Comparison of ENCODE assay signal across 20 mouse cellular contexts in the genomic region with DNA sequence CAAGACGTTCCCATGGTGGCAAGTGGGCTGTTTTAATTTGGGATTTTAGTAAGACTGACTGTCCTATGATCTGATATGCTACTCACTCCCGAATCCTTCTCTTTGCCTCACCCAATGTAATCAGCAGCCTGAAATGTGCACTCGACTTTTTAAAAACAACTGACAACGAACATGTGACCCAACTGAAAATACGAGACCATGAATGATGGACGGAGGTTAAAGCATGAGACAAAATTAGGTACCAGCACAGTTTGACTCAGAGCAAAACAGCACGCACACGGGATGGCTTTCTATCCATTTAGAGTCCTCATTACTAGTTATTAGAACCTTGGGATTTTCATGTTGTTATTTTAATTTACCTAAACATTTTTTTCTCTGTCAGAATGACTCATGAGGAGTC.
A peak's percentile ranks its signal among the peaks of the same experiment; 100 is the strongest.
DNase-seq lines count a peak whose midpoint lies in the region; TF ChIP-seq lines count a peak whose summit lies in the region.
"Had no signal": no experiment of that assay in that cellular context is flagged by ENCODE, and none has a peak within 500 bp of the region (broad histone marks: within the 10 kb centered on the region; RNA-seq: fewer than 3 reads in every experiment).

No protein-coding gene starts in this region.

- H3K27me3 ChIP-seq in heart, embryonic 10.5 days (ENCODE audit: insufficient read depth, poor library complexity, severe bottlenecking), result no peaks in the 10 kb centered on the region; the same call in 1 of the 2 replicates
- H3K27me3 ChIP-seq in myocyte (ENCODE audit: control insufficient read depth, insufficient read depth, insufficient read length), result no peaks in the 10 kb centered on the region

- H3K27ac ChIP-seq in heart, embryonic 10.5 days, result peak overlapping the region; percentile 84
- peak overlapping the region; percentile 40; the same call in 1 of the 2 replicates for H3K27ac ChIP-seq in left cerebral cortex, adult 2 months
- peak overlapping the region; percentile 58; the same call in 1 of the 2 replicates for H3K27ac ChIP-seq in cortical plate, adult 2 months (ENCODE audit: insufficient read depth, low read length)
- H3K27ac ChIP-seq: embryonic facial prominence, embryonic 15.5 days; limb, embryonic 10.5 days had no signal

- no peak for TF ChIP-seq CTCF in left cerebral cortex, adult 2 months (IDR thresholded peaks at IDR 0.05)
- no peak for TF ChIP-seq CTCF in cortical plate, adult 2 months (IDR thresholded peaks at IDR 0.05; ENCODE audit: extremely low read depth, insufficient read depth, low read length)

- 56% methylated on average over 8 of the region's 8 CpGs for WGBS in heart, embryonic 10.5 days

- H3K4me3 ChIP-seq in heart, embryonic 10.5 days, result no peak overlapping the region
- H3K4me3 ChIP-seq in left cerebral cortex, adult 2 months, result no peak overlapping the region
- no peak overlapping the region for H3K4me3 ChIP-seq in cortical plate, adult 2 months (ENCODE audit: insufficient read depth, low read length)
- H3K4me3 ChIP-seq in myocyte, result no peak overlapping the region
- H3K4me3 ChIP-seq: embryonic facial prominence, embryonic 15.5 days; limb, embryonic 10.5 days had no signal

- H3K4me1 ChIP-seq in heart, embryonic 10.5 days, result peaks cover 69% of the 10 kb centered on the region
- H3K4me1 ChIP-seq in cortical plate, adult 2 months (ENCODE audit: control insufficient read depth, insufficient read depth, low read length), result peaks cover 16% of the 10 kb centered on the region

- H3K36me3 ChIP-seq in heart, embryonic 10.5 days, result no peaks in the 10 kb centered on the region
- H3K36me3 ChIP-seq in myocyte (ENCODE audit: control insufficient read depth, insufficient read depth), result no peaks in the 10 kb centered on the region
- H3K36me3 ChIP-seq: embryonic facial prominence, embryonic 15.5 days; G1E; limb, embryonic 10.5 days had no signal

- H3K9me3 ChIP-seq in heart, embryonic 10.5 days, result no peaks in the 10 kb centered on the region
- H3K9me3 ChIP-seq: embryonic facial prominence, embryonic 15.5 days; limb, embryonic 10.5 days had no signal

- no peak overlapping the region for H3ac ChIP-seq in myocyte (ENCODE audit: control insufficient read depth, insufficient read length)

- intact Hi-C loops in left cerebral cortex, adult 2 months (cut with DNase I), result loop anchor here (2.0 kb wide), 1 partner anchor 35 kb away; no protein-coding TSS in a partner anchor

- no peaks in the 10 kb centered on the region for H3K79me2 ChIP-seq in myocyte (ENCODE audit: control insufficient read depth, insufficient read depth)

- H3K4me2 ChIP-seq in myocyte (ENCODE audit: low read depth), result peak overlapping the region; percentile 12
- H3K4me2 ChIP-seq: embryonic facial prominence, embryonic 15.5 days had no signal

- no peak for TF ChIP-seq POLR2A in cortical plate, adult 2 months (IDR thresholded peaks at IDR 0.05; ENCODE audit: extremely low read depth, insufficient read depth, low read length)
- no peak for TF ChIP-seq POLR2A in myocyte (IDR thresholded peaks at IDR 0.05; ENCODE audit: insufficient read length, low read depth)

- DNase-seq in heart, embryonic 10.5 days (ENCODE audit: low spot score), result no peak
- no peak for DNase-seq in heart, adult 9 months (ENCODE audit: low spot score in 2 of 2)
- no peak for DNase-seq in left cerebral cortex, adult 2 months (ENCODE audit: extremely low spot score in 1 of 2, low spot score in 2 of 2)
- no peak for DNase-seq in left cerebral cortex, adult 8-10 months (ENCODE audit: low spot score in 2 of 2)
- no peak for DNase-seq in ovary, postnatal 10 days (ENCODE audit: low spot score)
- DNase-seq: adrenal gland, postnatal 14 days; cerebellum, adult 11 months; cerebellum, postnatal 10 days; kidney, adult 2 months; kidney, postnatal 10 days; liver, postnatal 0 days; lung, postnatal 10 days; midbrain, embryonic 14.5 days; right cerebral cortex, adult 18-20 months; thymus, postnatal 14 days had no signal

TF ChIP-seq in myocyte, 11 proteins besides CTCF, POLR2A, EP300 and RAD21:
- TF ChIP-seq REST (IDR thresholded peaks at IDR 0.05; ENCODE audit: insufficient read depth, insufficient read length) (no peak), POLR2AphosphoS2 (IDR thresholded peaks at IDR 0.05; ENCODE audit: insufficient read length, low read depth) (no peak), USF1 (IDR thresholded peaks at IDR 0.05; ENCODE audit: low read depth) (peak; percentile 39)
